Mouse (Mus musculus): ENCODE measurements at regions not wholly inside any gene's neighbourhood (a gene's known extent, or its start where the extent isn't known, plus 50 kb on each side); places are given as distances from the start of the nearest gene placed in this dataset.

- no peak overlapping the region for H3K9ac ChIP-seq (replicated peaks; ENCODE audit: low read length)
- H3K9me3 ChIP-seq (replicated peaks; ENCODE audit: control insufficient read depth, low read length): no peaks in the 10 kb centered on the region
- no peak overlapping the region for H3K27ac ChIP-seq (replicated peaks; ENCODE audit: low read depth, low read length)
- H3K4me1 ChIP-seq (ENCODE audit: control insufficient read depth, insufficient read depth, low read length): no peaks in the 10 kb centered on the region
- no peak overlapping the region for H3K4me2 ChIP-seq (ENCODE audit: low read depth, low read length)
- ATAC-seq (replicated peaks; ENCODE audit: insufficient number of reproducible peaks, low FRiP score, low TSS enrichment, low read depth): no peak
- no peaks in the 10 kb centered on the region for H3K36me3 ChIP-seq (replicated peaks; ENCODE audit: control insufficient read depth, insufficient read depth, low read depth, low read length)
- WGBS: 89% methylated on average over 6 of the region's 6 CpGs
- no peak overlapping the region for H3K4me3 ChIP-seq (ENCODE audit: low read depth, low read length)
- H3K27me3 ChIP-seq (ENCODE audit: control insufficient read depth, insufficient read depth, low read length): no peaks in the 10 kb centered on the region
- no peak for DNase-seq (ENCODE audit: low spot score)
Measured at GRCm38 (mm10) chr6:140297561-140297960, 126.3 kb upstream of the Plekha5 start.

GRCm38 (mm10) chr6:140290109-140290508 is 133.7 kb upstream of the Plekha5 start:
- Histone ChIP-seq H3K4me2 (ENCODE audit: low read depth, low read length) (no peak overlapping the region), H3K36me3 (replicated peaks; ENCODE audit: control insufficient read depth, insufficient read depth, low read depth, low read length) (no peaks in the 10 kb centered on the region), H3K27ac (replicated peaks; ENCODE audit: low read depth, low read length) (no peak overlapping the region), H3K27me3 (ENCODE audit: control insufficient read depth, insufficient read depth, low read length) (no peaks in the 10 kb centered on the region), H3K4me3 (ENCODE audit: low read depth, low read length) (no peak overlapping the region), H3K4me1 (ENCODE audit: control insufficient read depth, insufficient read depth, low read length) (no peaks in the 10 kb centered on the region), H3K9ac (replicated peaks; ENCODE audit: low read length) (no peak overlapping the region), H3K9me3 (replicated peaks; ENCODE audit: control insufficient read depth, low read length) (no peaks in the 10 kb centered on the region)
- DNase-seq (ENCODE audit: low spot score) (no peak), ATAC-seq (replicated peaks; ENCODE audit: insufficient number of reproducible peaks, low FRiP score, low TSS enrichment, low read depth) (no peak)
- 74% methylated on average over 12 of the region's 13 CpGs for WGBS

- no peak for ATAC-seq (replicated peaks; ENCODE audit: insufficient number of reproducible peaks, low FRiP score, low TSS enrichment, low read depth)
- 54% methylated on average over 8 of the region's 8 CpGs for WGBS
- Histone ChIP-seq H3K27ac (replicated peaks; ENCODE audit: low read depth, low read length) (no peak overlapping the region), H3K27me3 (ENCODE audit: control insufficient read depth, insufficient read depth, low read length) (no peaks in the 10 kb centered on the region), H3K4me1 (ENCODE audit: control insufficient read depth, insufficient read depth, low read length) (no peaks in the 10 kb centered on the region), H3K4me2 (ENCODE audit: low read depth, low read length) (no peak overlapping the region), H3K9ac (replicated peaks; ENCODE audit: low read length) (no peak overlapping the region), H3K36me3 (replicated peaks; ENCODE audit: control insufficient read depth, insufficient read depth, low read depth, low read length) (no peaks in the 10 kb centered on the region), H3K9me3 (replicated peaks; ENCODE audit: control insufficient read depth, low read length) (no peaks in the 10 kb centered on the region), H3K4me3 (ENCODE audit: low read depth, low read length) (no peak overlapping the region)
- DNase-seq (ENCODE audit: low spot score): no peak
Measured at GRCm38 (mm10) chr6:140288799-140289198, 135.1 kb upstream of the Plekha5 start.

- Histone ChIP-seq H3K27ac (replicated peaks; ENCODE audit: low read depth, low read length) (no peak overlapping the region), H3K4me1 (ENCODE audit: control insufficient read depth, insufficient read depth, low read length) (no peaks in the 10 kb centered on the region), H3K27me3 (ENCODE audit: control insufficient read depth, insufficient read depth, low read length) (no peaks in the 10 kb centered on the region), H3K4me3 (ENCODE audit: low read depth, low read length) (no peak overlapping the region), H3K9ac (replicated peaks; ENCODE audit: low read length) (no peak overlapping the region), H3K4me2 (ENCODE audit: low read depth, low read length) (no peak overlapping the region), H3K9me3 (replicated peaks; ENCODE audit: control insufficient read depth, low read length) (no peaks in the 10 kb centered on the region), H3K36me3 (replicated peaks; ENCODE audit: control insufficient read depth, insufficient read depth, low read depth, low read length) (no peaks in the 10 kb centered on the region)
- no peak for ATAC-seq (replicated peaks; ENCODE audit: insufficient number of reproducible peaks, low FRiP score, low TSS enrichment, low read depth)
- 62% methylated on average over 7 of the region's 7 CpGs for WGBS
- DNase-seq (ENCODE audit: low spot score): no peak
Measured at GRCm38 (mm10) chr6:140282285-140282577, 141.6 kb upstream of the Plekha5 start.

GRCm38 (mm10) chr6:140281488-140282284 is 142.2 kb upstream of the Plekha5 start:
- DNase-seq (ENCODE audit: low spot score) (no peak), ATAC-seq (replicated peaks; ENCODE audit: insufficient number of reproducible peaks, low FRiP score, low TSS enrichment, low read depth) (no peak)
- Histone ChIP-seq H3K4me1 (ENCODE audit: control insufficient read depth, insufficient read depth, low read length) (no peaks in the 10 kb centered on the region), H3K9me3 (replicated peaks; ENCODE audit: control insufficient read depth, low read length) (no peaks in the 10 kb centered on the region), H3K27ac (replicated peaks; ENCODE audit: low read depth, low read length) (no peak overlapping the region), H3K27me3 (ENCODE audit: control insufficient read depth, insufficient read depth, low read length) (no peaks in the 10 kb centered on the region), H3K4me2 (ENCODE audit: low read depth, low read length) (no peak overlapping the region), H3K4me3 (ENCODE audit: low read depth, low read length) (no peak overlapping the region), H3K9ac (replicated peaks; ENCODE audit: low read length) (no peak overlapping the region), H3K36me3 (replicated peaks; ENCODE audit: control insufficient read depth, insufficient read depth, low read depth, low read length) (no peaks in the 10 kb centered on the region)
- 57% methylated on average over 17 of the region's 17 CpGs for WGBS

- Histone ChIP-seq H3K27me3 (ENCODE audit: control insufficient read depth, insufficient read depth, low read length) (no peaks in the 10 kb centered on the region), H3K4me1 (ENCODE audit: control insufficient read depth, insufficient read depth, low read length) (no peaks in the 10 kb centered on the region), H3K36me3 (replicated peaks; ENCODE audit: control insufficient read depth, insufficient read depth, low read depth, low read length) (no peaks in the 10 kb centered on the region), H3K9ac (replicated peaks; ENCODE audit: low read length) (no peak overlapping the region), H3K27ac (replicated peaks; ENCODE audit: low read depth, low read length) (no peak overlapping the region), H3K4me2 (ENCODE audit: low read depth, low read length) (no peak overlapping the region), H3K4me3 (ENCODE audit: low read depth, low read length) (no peak overlapping the region), H3K9me3 (replicated peaks; ENCODE audit: control insufficient read depth, low read length) (no peaks in the 10 kb centered on the region)
- DNase-seq (ENCODE audit: low spot score) (no peak), ATAC-seq (replicated peaks; ENCODE audit: insufficient number of reproducible peaks, low FRiP score, low TSS enrichment, low read depth) (no peak)
- WGBS: 69% methylated on average over 9 of the region's 9 CpGs
Measured at GRCm38 (mm10) chr6:140280817-140281475, 142.9 kb upstream of the Plekha5 start.

GRCm38 (mm10) chr6:140279736-140280370 is 144.0 kb upstream of the Plekha5 start:
- no peak overlapping the region for H3K4me2 ChIP-seq (ENCODE audit: low read depth, low read length)
- no peaks in the 10 kb centered on the region for H3K9me3 ChIP-seq (replicated peaks; ENCODE audit: control insufficient read depth, low read length)
- no peak overlapping the region for H3K27ac ChIP-seq (replicated peaks; ENCODE audit: low read depth, low read length)
- H3K36me3 ChIP-seq (replicated peaks; ENCODE audit: control insufficient read depth, insufficient read depth, low read depth, low read length): no peaks in the 10 kb centered on the region
- no peak for ATAC-seq (replicated peaks; ENCODE audit: insufficient number of reproducible peaks, low FRiP score, low TSS enrichment, low read depth)
- H3K9ac ChIP-seq (replicated peaks; ENCODE audit: low read length): no peak overlapping the region
- no peak for DNase-seq (ENCODE audit: low spot score)
- H3K4me1 ChIP-seq (ENCODE audit: control insufficient read depth, insufficient read depth, low read length): no peaks in the 10 kb centered on the region
- WGBS: 84% methylated on average over 8 of the region's 8 CpGs
- H3K4me3 ChIP-seq (ENCODE audit: low read depth, low read length): no peak overlapping the region
- H3K27me3 ChIP-seq (ENCODE audit: control insufficient read depth, insufficient read depth, low read length): no peaks in the 10 kb centered on the region

GRCm38 (mm10) chr6:140278750-140279149 is 145.1 kb upstream of the Plekha5 start:
- DNase-seq (ENCODE audit: low spot score): no peak
- WGBS: 68% methylated on average over 5 of the region's 5 CpGs
- H3K9me3 ChIP-seq (replicated peaks; ENCODE audit: control insufficient read depth, low read length): no peaks in the 10 kb centered on the region
- no peak overlapping the region for H3K9ac ChIP-seq (replicated peaks; ENCODE audit: low read length)
- H3K27me3 ChIP-seq (ENCODE audit: control insufficient read depth, insufficient read depth, low read length): no peaks in the 10 kb centered on the region
- no peaks in the 10 kb centered on the region for H3K4me1 ChIP-seq (ENCODE audit: control insufficient read depth, insufficient read depth, low read length)
- H3K36me3 ChIP-seq (replicated peaks; ENCODE audit: control insufficient read depth, insufficient read depth, low read depth, low read length): no peaks in the 10 kb centered on the region
- H3K27ac ChIP-seq (replicated peaks; ENCODE audit: low read depth, low read length): no peak overlapping the region
- no peak for ATAC-seq (replicated peaks; ENCODE audit: insufficient number of reproducible peaks, low FRiP score, low TSS enrichment, low read depth)
- no peak overlapping the region for H3K4me3 ChIP-seq (ENCODE audit: low read depth, low read length)
- H3K4me2 ChIP-seq (ENCODE audit: low read depth, low read length): no peak overlapping the region
